Mouse (Mus musculus) inflammation-experienced regulatory T-cells, adult 16 weeks (primary cell): ENCODE measurements around the gene Prdm4. TPM values are rescaled to one million over a fixed set of nuclear protein-coding genes. Genes with fewer than 3 reads are reported as not detected.

Experiments
- polyA plus RNA-seq: library from polyadenylated mRNA; unstranded; fragments of 100-300 nt; shearing (Covaris generic); gene quantifications from one replicate; pipeline ENCODE4 v1.2.1, GENCODE M21; 2017

Gene Prdm4
- polyA plus RNA-seq: 6.5 TPM

DNA sequence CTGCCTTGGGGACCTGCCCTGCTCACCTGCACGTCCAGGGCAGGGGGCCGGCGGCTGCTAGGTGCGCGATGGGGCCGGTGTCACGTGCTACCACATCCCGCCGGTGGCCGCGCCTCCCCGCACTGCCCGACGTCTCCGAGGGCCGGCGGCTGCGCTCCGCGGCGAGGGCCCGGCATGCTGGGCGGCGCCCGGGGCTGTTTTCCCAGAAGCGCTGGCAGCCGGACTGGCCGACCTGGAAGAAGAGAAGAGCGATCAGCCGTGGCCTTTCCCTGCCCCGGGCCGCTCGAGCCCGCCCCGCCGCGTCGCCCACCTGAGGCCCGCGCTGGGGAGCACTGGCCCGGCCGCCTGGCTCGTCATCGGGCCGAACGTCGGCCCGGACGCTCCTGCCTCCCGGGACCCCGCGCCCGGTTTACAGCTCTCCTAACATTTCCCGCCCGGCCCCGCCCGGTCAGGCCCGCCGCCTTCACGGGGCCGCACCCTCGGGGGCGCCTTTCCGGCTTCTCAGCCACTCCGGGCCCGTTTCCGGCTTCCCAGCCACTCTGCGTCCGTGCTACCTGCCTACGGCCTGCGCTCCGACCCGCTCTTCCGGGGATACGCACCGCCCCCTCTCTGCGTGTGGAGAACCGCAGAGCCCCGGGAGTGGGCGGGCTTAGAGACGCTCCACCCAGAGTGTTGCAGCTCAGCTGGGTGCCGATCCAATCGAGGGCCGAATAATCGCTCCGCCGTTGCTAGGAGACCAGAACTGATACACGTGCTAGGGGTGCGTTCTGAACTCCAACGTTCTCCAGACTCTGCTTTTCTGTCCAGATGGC lies at the start of gene Prdm4:
Prdm4 (minus strand) TSS at position 645 of the 812 bp plus-strand sequence.

DNA sequence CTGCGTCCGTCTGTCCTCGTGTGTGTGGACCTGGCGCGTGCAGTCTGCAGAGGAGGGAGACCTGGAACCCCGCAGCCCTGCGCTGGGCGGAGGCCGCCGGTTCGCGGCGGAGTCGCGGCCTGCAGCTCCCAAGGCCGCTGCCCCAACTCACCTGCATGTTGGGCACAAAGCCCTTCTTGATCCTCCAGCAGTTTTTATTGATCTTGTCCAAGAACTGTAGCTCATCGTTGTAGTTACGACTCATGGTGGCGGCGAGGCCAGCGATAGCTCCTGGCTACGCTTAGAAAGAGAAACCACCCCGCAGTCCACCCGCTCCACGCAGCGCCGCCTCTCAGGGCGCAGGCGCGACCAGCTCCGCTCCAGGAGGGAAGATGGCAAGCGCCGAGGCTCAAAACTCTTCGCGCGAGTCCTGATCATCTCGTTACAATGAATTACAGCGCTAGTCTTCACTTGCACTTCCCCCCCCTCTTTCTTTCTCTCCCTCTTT lies 40.6 kb upstream of the Prdm4 start, which contains the start of gene Rtcb:
Rtcb (minus strand) TSS at position 360 of the 487 bp plus-strand sequence.

DNA sequence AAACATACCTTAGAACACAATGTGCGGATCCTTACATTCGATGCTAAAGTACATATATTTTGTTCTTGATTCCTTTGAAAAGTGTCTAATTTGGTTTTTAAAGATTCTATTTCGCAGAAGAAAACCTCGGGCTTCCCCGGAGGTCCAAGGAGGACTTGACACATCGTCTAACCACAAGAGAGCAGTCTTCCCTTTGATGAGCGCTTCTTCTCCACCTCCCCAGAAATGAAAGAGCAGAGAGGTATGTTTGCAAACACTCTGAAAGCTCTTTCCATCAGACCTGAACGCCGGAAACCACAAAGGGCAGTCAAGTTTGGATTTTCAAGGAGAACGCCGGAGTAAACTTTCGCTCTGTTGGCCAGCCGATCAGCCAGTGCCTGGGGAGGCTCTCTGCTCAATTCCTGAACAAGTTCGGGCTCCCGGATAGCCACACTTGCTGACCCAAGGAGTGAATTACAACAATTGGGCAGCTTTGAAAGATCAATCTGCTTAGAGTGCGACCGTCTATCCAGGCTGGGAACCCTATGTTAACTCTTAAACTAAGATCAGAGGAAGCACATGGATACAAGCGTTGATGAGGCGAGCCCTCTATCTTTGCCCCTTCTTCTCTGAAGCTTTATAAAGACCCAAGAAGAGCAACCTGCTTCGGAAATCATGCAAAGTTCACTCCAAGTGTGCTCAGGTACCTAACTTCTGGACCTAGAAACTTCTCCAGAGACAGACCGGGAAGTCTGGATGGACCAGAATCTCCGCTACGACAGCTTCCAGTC lies 10.9 kb upstream of the Prdm4 start, which contains the start of gene Ascl4:
Ascl4 (plus strand) TSS at position 6 of the 770 bp plus-strand sequence.

Other genes with a start within 250 kb of the Prdm4 start
- gene Pwp1, start 87.6 kb downstream of the Prdm4 start, polyA plus RNA-seq: 60.0 TPM
- gene Ascl4, start 10.5 kb upstream of the Prdm4 start, polyA plus RNA-seq: not detected
- gene Rtcb, start 40.7 kb upstream of the Prdm4 start, polyA plus RNA-seq: 163 TPM
- not detected for gene Bpifc, start 94.8 kb upstream of the Prdm4 start, polyA plus RNA-seq
- 71.4 TPM for gene Fbxo7, start 104.8 kb upstream of the Prdm4 start, polyA plus RNA-seq